Mouse (Mus musculus) layer of hippocampus, adult 11-12 months (tissue): ENCODE results near the gene Osgep.
"Not testable (repeated sequence)": the region's sequence is repeated elsewhere in the genome, so short reads cannot be mapped to it uniquely, and the experiment has no call there.

Source experiments
- DNase-seq: peaks from one replicate; pipeline ENCODE4 v3.0.0; 2022; ENCODE audit warnings: low spot score

The Osgep gene

DNA sequence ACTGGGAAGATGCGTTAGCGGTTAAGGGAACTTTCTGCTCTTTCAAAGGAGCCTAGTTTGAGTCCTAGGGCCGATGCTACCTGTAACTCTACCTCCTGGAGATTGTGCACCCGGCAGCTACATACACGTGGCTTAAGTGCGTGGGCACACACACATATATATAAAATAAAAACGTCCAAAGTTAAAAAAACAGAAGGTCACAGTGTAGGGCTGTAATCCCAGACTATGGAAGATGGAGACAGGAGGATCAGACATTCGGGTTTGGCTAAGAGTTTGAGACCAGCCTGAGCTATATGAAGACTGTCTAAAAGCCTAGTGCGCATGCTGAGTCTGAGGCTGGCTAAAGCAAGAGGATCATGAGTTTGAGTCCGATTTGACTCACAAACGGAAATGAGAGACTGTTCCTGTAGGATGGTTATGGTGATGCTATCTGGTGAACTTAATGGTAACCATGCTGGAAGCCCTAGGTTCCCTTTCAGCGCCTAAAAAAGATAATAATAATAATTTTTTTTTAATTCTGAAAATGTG, 6.9 kb upstream of the Osgep start:
- no peak for DNase-seq

GRCm38 (mm10) chr14:50930754-50931492, 6.2 kb upstream of the Osgep start, which contains the start of the genes Pip4p1 and Pnp:
Gene Pip4p1, minus strand, starts transcription at chr14:50930856.
Gene Pnp, plus strand, starts transcription at chr14:50931082.
- peak; percentile 99 for DNase-seq

- DNase-seq = peak; percentile 63
Measured at GRCm38 (mm10) chr14:50930377-50930753, 5.7 kb upstream of the Osgep start.

- no peak for DNase-seq
Measured at GRCm38 (mm10) chr14:50929951-50930350, 5.3 kb upstream of the Osgep start.

- DNase-seq = no peak
Measured at GRCm38 (mm10) chr14:50927366-50927765, 2.7 kb upstream of the Osgep start.

- DNase-seq = no peak
Measured at GRCm38 (mm10) chr14:50925111-50925920, 623 bp upstream of the Osgep start.

DNA sequence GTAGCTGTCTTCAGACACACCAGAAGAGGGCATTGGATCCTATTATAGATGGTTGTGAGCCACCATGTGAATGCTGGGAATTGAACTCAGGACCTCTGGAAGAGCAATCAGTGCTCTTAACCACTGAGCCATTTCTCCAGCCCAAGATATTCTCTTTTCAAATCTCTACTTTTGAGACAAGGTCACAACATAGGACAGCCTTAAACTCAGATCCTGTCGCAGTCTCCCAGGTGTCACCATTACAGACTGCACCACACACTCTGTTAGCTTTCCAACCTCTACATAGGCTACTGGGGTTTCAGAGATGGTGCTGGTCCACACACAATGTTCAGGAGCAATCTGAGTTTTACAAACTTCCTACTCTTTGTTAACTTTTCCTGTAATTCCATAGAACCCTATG, 1.3 kb downstream of the Osgep start:
- DNase-seq = not testable (repeated sequence)

- DNase-seq = no peak
Measured at GRCm38 (mm10) chr14:50911356-50911755, 13.3 kb downstream of the Osgep start.

GRCm38 (mm10) chr14:50908126-50908525, 16.6 kb downstream of the Osgep start:
- no peak for DNase-seq

GRCm38 (mm10) chr14:50905327-50905726, 19.4 kb downstream of the Osgep start:
- not testable (repeated sequence) for DNase-seq

- no peak for DNase-seq
Measured at GRCm38 (mm10) chr14:50904828-50905129, 19.9 kb downstream of the Osgep start.

- no peak for DNase-seq
Measured at GRCm38 (mm10) chr14:50903973-50904827, 20.5 kb downstream of the Osgep start.

DNA sequence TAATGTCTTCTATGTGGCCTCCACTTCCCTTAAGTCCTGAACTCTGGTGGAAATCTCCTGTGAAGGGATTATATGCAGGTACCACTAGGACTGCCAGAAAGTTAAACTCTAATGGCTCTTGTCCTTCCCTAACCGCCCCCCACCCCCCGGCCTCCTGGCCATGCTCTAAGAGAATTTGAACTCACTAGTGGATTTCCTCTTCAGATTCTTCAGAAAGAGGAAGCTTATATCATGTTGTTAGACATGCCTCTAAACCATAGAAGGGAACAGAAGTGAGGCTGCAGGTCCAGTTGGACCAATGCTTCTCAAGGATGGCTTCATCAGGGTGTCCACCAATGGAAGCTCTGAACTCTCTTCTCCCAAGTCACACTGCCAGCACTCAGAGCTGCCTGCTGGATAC, 26.7 kb downstream of the Osgep start:
- DNase-seq = not testable (repeated sequence)

DNA sequence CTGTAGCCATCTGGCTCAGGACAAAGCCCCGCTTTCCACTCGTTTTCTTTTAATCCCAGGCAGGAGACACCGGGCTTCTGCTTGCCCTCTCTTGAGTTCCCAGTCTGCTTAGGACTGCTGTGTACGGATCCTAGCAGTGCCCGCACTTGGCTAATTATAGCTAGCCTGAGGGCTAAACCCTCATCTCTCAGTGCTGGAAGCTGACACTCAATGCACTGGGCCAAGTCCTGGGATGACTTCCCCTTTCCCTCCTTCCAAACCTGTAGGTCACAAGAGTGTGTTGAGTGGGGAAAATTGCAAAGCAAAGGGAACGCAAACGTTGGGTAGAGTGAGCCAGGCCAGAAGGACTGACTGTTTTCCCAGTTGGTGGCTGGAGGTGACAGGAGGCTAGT, 27.3 kb downstream of the Osgep start, which contains the start of gene Klhl33:
Gene Klhl33 (minus strand): TSS at position 134 of the 392 bp plus-strand sequence.
- DNase-seq = no peak

- peak; percentile 21 for DNase-seq
Measured at GRCm38 (mm10) chr14:50896747-50897373, 27.8 kb downstream of the Osgep start.

DNA sequence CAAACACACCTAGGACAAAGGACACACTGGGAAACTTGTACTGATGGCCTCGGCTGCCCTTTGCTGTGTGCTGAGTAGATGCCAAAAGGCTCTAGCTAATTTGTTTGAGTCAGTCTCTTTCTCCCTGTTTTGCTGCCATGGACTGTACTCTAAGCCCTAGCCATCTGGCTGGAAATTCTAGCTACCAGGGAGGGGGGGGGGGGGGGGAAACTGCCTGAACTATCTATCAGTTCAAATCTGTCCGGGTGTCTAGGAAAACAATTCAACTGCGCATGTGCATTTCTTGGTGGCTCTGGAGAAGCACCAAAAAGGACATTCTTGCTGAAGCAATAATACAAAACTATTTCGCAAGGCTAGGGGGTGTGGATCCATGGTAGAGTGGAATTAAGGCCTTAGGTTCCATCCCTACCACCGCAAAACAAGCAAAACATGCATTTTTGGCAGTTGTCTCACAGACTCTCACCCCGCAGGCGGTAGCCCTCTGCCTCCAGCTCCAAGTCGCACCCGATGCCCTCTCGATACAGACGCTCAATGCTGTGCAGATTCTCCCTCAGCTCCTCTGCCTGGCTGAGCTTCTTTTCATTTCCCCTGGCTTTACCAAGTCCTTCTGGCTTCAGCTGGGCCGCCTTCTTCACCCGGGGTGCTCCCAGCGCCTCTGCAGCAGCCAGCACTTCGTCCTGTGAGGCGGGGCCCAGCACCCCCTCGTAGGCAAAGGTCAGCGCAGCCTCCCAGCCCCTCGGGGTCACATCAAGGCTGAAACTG, 28.5 kb downstream of the Osgep start:
- DNase-seq = peak; percentile 63

GRCm38 (mm10) chr14:50895407-50895806, 29.3 kb downstream of the Osgep start:
- DNase-seq = no peak

DNA sequence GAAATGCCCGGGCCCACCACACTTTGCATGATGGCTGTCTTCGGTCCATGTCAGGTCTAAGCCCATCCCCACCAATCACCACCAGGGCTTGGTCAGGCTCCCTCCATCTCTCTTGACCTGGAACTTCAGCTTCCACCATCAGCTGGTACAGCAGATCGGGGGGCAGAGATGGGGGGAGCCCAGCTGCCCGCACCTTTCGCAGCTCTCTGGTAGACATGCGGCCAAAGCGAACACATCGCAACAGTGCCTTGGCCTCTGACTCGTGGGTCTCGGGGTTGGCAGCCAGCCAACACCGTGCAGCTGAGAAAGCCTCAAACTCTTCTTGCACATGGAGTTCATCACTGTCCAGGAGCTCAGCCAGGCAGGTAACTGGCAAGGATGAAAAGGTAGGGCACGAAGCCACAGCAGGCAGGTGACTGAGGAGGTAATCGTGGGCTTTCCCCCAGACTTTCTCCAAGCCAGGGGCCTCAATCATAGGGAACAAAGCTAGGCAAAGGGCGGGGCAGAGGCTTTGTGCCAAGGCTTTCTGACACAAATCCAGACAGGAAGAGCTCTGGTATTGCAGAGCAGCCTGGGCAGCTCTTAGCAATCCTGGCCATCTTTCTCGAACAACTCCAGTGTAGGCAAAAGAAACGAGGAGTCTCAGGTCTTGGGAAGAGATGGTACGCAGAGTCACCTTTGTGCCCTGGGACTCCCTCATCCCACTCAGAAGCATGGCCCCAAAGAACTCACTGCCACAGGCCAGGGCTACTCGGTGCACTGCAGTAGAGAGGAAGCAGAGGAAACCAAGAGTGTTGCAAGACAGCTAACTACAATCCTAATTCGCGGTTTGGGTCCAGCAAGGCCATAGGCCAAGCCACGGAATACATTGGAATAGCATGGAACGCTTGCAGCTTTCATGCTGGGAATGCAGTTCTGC, 31.9 kb downstream of the Osgep start:
- no peak for DNase-seq

- DNase-seq = no peak
Measured at GRCm38 (mm10) chr14:50892091-50892490, 32.6 kb downstream of the Osgep start.

GRCm38 (mm10) chr14:50891621-50892020, 33.1 kb downstream of the Osgep start:
- no peak for DNase-seq
